Mouse (Mus musculus) forebrain, postnatal 0 days (tissue): ENCODE measurements at regions not wholly inside any gene's neighbourhood (a gene's known extent, or its start where the extent isn't known, plus 50 kb on each side); places are given as distances from the start of the nearest gene placed in this dataset.

Experiments used
- ATAC-seq: fragments of 200-750 bp; cut with Nextera tagmentation; 2 replicates; pipeline ENCODE4 v1.8.0; 2017; ENCODE audit warnings: mild to moderate bottlenecking, moderate library complexity
- DNase-seq: peaks from one replicate; pipeline ENCODE4 v3.0.0-alpha.2; 2015
- H3K27ac ChIP-seq: fragments of 300-500 bp; sonication (generic); 2 replicates; pipeline ENCODE4 v1.5.1; 2014; ENCODE audit warnings: low read depth, mild to moderate bottlenecking, antibody characterized with exemption, low read length, moderate library complexity, mixed read lengths
- H3K27me3 ChIP-seq: fragments of 300-500 bp; sonication (generic); 2 replicates; pipeline ENCODE4 v1.6.1; 2014; ENCODE audit warnings: mild to moderate bottlenecking, low read length, mixed read lengths; ENCODE audit not compliant: insufficient read depth
- H3K36me3 ChIP-seq: fragments of 300-500 bp; sonication (generic); 2 replicates; pipeline ENCODE4 v1.6.1; 2014; ENCODE audit warnings: mild to moderate bottlenecking, moderate library complexity; ENCODE audit not compliant: insufficient read depth
- H3K4me1 ChIP-seq: fragments of 300-500 bp; sonication (generic); 2 replicates; pipeline ENCODE4 v1.6.1; 2014; ENCODE audit warnings: antibody characterized with exemption; ENCODE audit not compliant: insufficient read depth
- H3K4me2 ChIP-seq: fragments of 300-500 bp; sonication (generic); 2 replicates; pipeline ENCODE4 v1.6.1; 2014; ENCODE audit warnings: low read depth, mild to moderate bottlenecking, moderate library complexity
- H3K4me3 ChIP-seq: fragments of 300-500 bp; sonication (generic); 2 replicates; pipeline ENCODE4 v1.5.1; 2014; ENCODE audit warnings: low read depth, low read length, mixed read lengths
- H3K9ac ChIP-seq: fragments of 300-500 bp; sonication (generic); 2 replicates; pipeline ENCODE4 v1.6.1; 2014; ENCODE audit warnings: mild to moderate bottlenecking
- H3K9me3 ChIP-seq: fragments of 300-500 bp; sonication (generic); 2 replicates; pipeline ENCODE4 v1.6.1; 2016; ENCODE audit warnings: low read length
- CTCF ChIP-seq: sonication (generic); IDR thresholded peaks from 2 replicates; pipeline ENCODE4 v1.5.1; 2016; ENCODE audit warnings: antibody characterized with exemption, control low read depth, low read depth
- WGBS: fragments of 180-500 bp; shearing (Covaris S2); extraction: QIAGEN DNeasy Blood & Tissue Kit; methylation state at CpG from one replicate; pipeline ENCODE4 v1.1.7; 2014; 5-methylcytosine and 5-hydroxymethylcytosine counted together

DNA sequence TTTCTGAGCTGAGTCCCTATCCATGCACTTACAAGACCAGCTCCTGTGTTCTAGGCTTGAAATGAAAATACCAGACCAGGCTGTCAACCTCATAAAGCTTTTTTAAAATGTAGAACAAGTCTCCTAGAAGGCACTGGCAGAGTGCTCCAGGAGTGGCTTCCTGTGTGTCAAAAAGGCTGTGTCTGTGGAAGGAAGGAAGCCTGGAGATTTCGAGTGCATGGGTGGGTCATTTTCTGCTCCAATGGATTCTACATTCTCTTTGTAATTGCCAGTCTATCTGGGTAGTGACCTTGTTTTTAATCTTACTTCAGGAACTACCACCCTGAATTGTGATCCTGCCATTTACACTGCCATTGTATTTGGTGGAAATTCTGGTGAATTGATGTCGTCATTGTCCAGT, 113.9 kb upstream of the Slc38a2 start:
- no peak for TF ChIP-seq CTCF
- ATAC-seq (no peak), DNase-seq (no peak)
- no peak overlapping the region for H3K9ac ChIP-seq
- 61% methylated on average over 2 of the region's 2 CpGs for WGBS
- H3K36me3 ChIP-seq, result no peaks in the 10 kb centered on the region
- no peaks in the 10 kb centered on the region for H3K27me3 ChIP-seq
- no peak overlapping the region for H3K4me2 ChIP-seq
- no peak overlapping the region for H3K27ac ChIP-seq
- no peaks in the 10 kb centered on the region for H3K4me1 ChIP-seq
- H3K4me3 ChIP-seq, result no peak overlapping the region
- 0 out of 2 replicates have a peak, but pooled peaks cover 8% of the 10 kb centered on the region for H3K9me3 ChIP-seq

DNA sequence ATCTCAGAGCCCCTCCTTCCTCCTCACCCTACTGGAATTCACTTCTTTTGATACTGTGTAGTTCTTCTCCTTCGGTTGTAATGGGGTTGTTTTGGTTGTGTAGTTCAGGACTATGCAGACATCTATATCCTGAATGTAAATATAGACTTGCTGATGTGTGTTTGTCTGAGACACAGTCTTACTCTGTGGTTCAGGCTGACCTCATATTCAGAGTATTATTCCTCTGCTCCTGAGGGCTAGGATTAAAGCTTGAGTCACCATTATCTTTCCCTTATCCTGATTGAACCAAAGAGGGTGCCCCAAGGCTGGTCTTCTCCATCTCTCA, 103.2 kb upstream of the Slc38a2 start:
- no peaks in the 10 kb centered on the region for H3K36me3 ChIP-seq
- no peak for ATAC-seq
- no peak overlapping the region for H3K4me2 ChIP-seq
- no peak for DNase-seq
- H3K4me3 ChIP-seq, result no peak overlapping the region
- no peak overlapping the region for H3K27ac ChIP-seq
- no peak for TF ChIP-seq CTCF
- H3K4me1 ChIP-seq, result peaks cover 2% of the 10 kb centered on the region; the same call in 1 of the 2 replicates
- WGBS, result 63% methylated on average over 1 of the region's 1 CpGs
- no peak overlapping the region for H3K9ac ChIP-seq
- no peaks in the 10 kb centered on the region for H3K27me3 ChIP-seq
- H3K9me3 ChIP-seq, result no peaks in the 10 kb centered on the region

DNA sequence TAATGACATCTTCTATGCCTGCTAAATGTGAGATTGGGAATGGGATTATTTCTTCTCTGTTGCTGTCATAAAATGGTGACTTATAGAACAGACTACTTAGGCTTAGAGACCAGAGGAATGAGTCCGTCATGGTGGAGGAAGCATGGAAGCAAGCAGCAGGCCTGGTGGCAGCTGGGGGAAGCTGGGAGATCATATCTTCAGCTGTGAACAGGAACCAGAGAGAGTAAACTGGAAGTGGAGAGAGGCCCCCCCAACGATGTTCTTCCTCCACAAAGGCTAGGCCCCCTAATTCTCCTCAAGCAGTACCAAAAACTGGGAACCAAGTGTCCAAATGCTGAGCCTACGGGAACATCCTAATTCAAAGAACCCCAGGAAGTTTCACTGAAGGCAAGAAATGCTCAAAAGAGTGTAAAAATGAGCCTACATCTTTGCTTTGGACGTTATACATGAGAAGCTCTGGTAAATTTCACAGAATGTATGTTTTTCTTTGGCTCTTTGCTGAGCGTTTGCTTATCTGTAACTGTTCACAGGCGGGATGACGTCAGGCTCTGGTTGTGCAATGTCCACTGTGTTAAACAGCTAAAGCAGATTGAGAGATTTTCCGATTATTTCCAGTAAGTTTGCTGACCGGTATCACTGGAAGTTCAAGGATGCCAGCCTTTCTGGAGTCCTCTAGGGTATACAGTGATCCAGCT, 102.7 kb upstream of the Slc38a2 start:
- Histone ChIP-seq H3K4me2 (no peak overlapping the region), H3K9ac (no peak overlapping the region), H3K4me3 (no peak overlapping the region), H3K36me3 (no peaks in the 10 kb centered on the region), H3K9me3 (no peaks in the 10 kb centered on the region), H3K27ac (no peak overlapping the region), H3K27me3 (no peaks in the 10 kb centered on the region), H3K4me1 (peaks cover 2% of the 10 kb centered on the region; the same call in 1 of the 2 replicates)
- ATAC-seq (no peak), DNase-seq (no peak)
- WGBS, result 82% methylated on average over 9 of the region's 9 CpGs
- TF ChIP-seq CTCF, result no peak

DNA sequence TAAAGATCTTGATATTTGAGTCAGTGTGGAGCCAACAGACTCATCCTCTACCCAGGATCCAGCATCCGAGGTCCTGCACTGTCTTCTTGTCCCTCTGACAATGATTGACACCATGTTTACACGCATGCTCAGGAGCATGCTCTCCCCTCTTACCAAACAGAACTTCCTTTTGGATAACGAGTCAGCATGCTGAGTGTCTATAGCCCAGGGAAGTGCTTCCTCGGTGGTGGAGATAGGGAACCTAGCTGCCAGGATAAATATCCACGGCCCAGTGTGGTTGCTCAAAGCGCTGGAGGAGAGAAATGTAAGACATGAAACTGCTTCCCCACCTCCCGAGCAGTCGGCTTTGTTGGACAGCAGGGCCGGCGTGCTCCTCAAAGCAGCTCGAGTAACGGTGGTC, 99.7 kb upstream of the Slc38a2 start:
- no peak overlapping the region for H3K4me3 ChIP-seq
- no peak overlapping the region for H3K4me2 ChIP-seq
- no peak overlapping the region for H3K27ac ChIP-seq
- ATAC-seq (no peak), DNase-seq (no peak)
- 64% methylated on average over 12 of the region's 12 CpGs for WGBS
- H3K9ac ChIP-seq, result no peak overlapping the region
- H3K9me3 ChIP-seq, result no peaks in the 10 kb centered on the region
- no peaks in the 10 kb centered on the region for H3K27me3 ChIP-seq
- no peak for TF ChIP-seq CTCF
- H3K36me3 ChIP-seq, result no peaks in the 10 kb centered on the region
- H3K4me1 ChIP-seq, result peaks cover 2% of the 10 kb centered on the region; the same call in 1 of the 2 replicates

DNA sequence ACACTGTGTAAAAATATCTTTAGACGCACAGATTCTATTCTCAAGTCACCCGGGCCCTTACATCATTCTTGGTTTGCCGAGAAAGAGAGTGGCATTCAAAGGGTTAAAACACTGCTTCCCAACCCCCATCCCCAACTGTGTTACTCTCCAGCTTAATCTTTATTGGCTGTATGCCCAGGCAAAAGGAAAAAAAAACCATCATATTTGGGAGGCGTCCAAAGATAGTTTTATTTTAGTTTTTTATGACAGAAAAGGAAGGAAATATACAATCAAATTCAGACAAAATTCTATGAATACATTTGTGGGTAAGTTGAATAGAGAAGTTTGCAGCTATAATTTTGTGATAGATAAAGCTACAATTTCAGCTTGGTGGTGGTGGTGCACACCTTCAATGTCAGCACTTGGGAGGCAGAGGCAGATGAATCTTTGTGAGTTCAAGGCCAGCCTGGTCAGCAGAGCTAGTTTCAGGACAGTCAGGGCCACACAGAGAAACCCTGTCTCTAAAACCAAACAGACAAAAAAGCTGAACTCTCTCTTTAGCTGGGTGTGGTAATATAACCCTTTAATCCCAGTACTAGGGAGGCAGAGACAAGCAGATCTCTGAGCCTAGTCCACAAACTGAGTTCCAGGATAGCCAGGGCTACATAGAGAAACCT, 98.2 kb upstream of the Slc38a2 start:
- Histone ChIP-seq H3K36me3 (no peaks in the 10 kb centered on the region), H3K9ac (no peak overlapping the region), H3K4me3 (no peak overlapping the region), H3K27ac (no peak overlapping the region), H3K4me1 (peaks cover 2% of the 10 kb centered on the region; the same call in 1 of the 2 replicates), H3K4me2 (no peak overlapping the region), H3K9me3 (no peaks in the 10 kb centered on the region), H3K27me3 (no peaks in the 10 kb centered on the region)
- DNase-seq (peak; percentile 87), ATAC-seq (peak; percentile 27; the same call in 1 of the 2 replicates)
- TF ChIP-seq CTCF, result no peak
- 43% methylated on average over 4 of the region's 4 CpGs for WGBS

DNA sequence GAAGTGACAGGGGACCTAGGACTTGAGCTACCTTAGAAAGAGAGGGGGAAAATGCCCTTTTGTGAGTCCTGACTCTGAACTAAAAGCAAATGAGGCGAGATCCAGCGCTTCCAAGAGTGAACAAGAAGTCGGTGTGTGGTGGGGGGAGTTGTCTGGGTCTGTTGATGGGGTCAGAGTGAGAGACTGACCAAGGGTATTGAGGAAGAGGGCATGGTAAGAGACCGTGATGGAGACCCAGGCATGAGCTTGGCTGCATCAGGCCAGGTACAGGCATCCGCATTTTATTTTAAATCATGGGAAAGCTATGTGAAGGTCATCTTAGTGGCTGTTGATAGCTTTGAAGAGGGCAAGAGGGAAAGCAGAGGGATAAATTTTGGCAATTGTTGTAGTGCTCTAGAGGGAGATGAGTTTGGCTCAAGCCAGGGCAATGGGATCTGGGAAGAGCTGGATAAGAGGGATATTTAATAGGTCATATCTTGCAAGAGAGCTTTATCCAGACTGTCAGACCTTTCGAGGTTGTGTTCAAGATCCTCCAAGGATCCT, 94.7 kb upstream of the Slc38a2 start:
- DNase-seq, result no peak
- ATAC-seq, result no peak
- Histone ChIP-seq H3K9ac (no peak overlapping the region), H3K4me1 (no peaks in the 10 kb centered on the region), H3K36me3 (no peaks in the 10 kb centered on the region), H3K4me3 (no peak overlapping the region), H3K4me2 (no peak overlapping the region), H3K27ac (no peak overlapping the region), H3K9me3 (no peaks in the 10 kb centered on the region), H3K27me3 (no peaks in the 10 kb centered on the region)
- no peak for TF ChIP-seq CTCF
- 78% methylated on average over 6 of the region's 6 CpGs for WGBS

DNA sequence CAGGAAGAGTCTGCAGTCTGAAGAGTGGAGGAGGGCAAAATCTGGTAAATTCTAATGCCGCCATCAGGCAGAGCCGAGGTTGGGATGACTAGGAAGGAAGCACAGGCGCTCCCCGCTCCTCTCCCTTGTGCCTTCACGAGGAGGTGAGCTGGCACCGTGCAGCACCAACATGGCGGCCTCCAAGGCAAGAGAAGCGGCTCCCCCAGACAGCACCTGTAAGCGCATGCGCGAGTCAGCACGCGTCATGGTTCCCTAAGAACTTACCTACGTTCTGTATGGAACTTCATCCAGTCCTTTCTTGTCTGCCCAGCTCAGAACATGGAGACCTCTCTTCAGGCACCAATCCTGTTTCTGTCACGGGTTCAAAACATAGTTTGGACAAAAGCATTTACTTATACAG, 93.7 kb upstream of the Slc38a2 start:
- Histone ChIP-seq H3K9ac (no peak overlapping the region), H3K27me3 (no peaks in the 10 kb centered on the region), H3K9me3 (no peaks in the 10 kb centered on the region), H3K4me2 (no peak overlapping the region), H3K27ac (no peak overlapping the region), H3K36me3 (no peaks in the 10 kb centered on the region), H3K4me3 (no peak overlapping the region), H3K4me1 (no peaks in the 10 kb centered on the region)
- ATAC-seq (no peak), DNase-seq (no peak)
- TF ChIP-seq CTCF, result no peak
- WGBS, result 96% methylated on average over 15 of the region's 15 CpGs
